Mouse (Mus musculus): ENCODE measurements at regions not wholly inside any gene's neighbourhood (a gene's known extent, or its start where the extent isn't known, plus 50 kb on each side); places are given as distances from the start of the nearest gene placed in this dataset.

DNA sequence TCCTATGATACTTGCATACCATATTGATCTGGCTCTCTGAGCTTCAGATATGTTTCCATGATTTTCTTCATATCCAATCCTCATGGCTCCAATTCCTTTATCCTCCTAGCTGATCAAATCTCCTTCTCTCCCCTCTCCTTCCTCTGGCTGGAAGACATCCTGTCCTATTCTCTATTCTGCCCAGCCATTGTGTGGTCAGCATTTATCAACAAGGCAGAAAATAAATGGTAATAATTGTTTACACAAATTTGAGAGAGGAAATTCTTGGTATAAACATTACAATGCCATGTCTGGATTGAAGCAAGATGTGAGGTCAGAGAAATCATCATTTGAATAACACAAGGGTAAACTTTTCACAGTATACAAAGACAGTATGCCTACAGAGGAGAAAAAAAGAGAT is 158.2 kb downstream of the Naf1 start:
- no peak for ATAC-seq (replicated peaks; ENCODE audit: low FRiP score)
- Histone ChIP-seq H3K36me3 (ENCODE audit: control insufficient read depth, insufficient read depth, low read length) (no peaks in the 10 kb centered on the region), H3K27ac (ENCODE audit: low read depth, low read length) (no peak overlapping the region)

DNA sequence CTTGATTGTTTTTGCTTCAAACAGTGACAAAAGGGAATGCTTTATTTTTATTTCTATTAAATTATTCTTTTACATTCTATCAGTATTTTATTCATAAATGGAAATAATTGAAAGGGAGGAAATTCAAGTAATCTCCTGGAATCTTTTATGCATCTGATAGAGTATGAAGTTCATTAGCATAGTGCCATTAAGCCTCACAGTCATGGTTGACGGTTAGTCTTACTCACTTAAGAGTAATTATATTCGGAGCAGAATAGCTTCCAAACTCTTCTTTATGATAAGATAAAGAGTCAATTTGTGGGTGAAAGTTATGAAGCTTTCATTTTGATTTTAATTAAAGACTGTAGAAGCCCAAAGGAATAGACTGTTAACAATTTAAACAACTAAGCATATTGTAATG is 172.8 kb downstream of the Naf1 start:
- Histone ChIP-seq H3K9me3 (ENCODE audit: control insufficient read depth, low read length) (no peaks in the 10 kb centered on the region), H3K9ac (ENCODE audit: low read length) (no peak overlapping the region), H3K27me3 (ENCODE audit: control insufficient read depth, insufficient read depth, low read length) (no peaks in the 10 kb centered on the region), H3K4me2 (ENCODE audit: low read depth, low read length, severe bottlenecking) (no peak overlapping the region), H3K4me3 (ENCODE audit: low read depth, low read length) (no peak overlapping the region), H3K36me3 (ENCODE audit: control insufficient read depth, insufficient read depth, low read length) (no peaks in the 10 kb centered on the region), H3K27ac (ENCODE audit: low read depth, low read length) (no peak overlapping the region), H3K4me1 (replicated peaks; ENCODE audit: control insufficient read depth, insufficient read depth, low read length) (no peaks in the 10 kb centered on the region)
- ATAC-seq (replicated peaks; ENCODE audit: low FRiP score) (no peak), DNase-seq (ENCODE audit: low spot score) (no peak)
- WGBS: 75% methylated on average over 2 of the region's 2 CpGs

More for the DNA sequence above, 158.2 kb downstream of the Naf1 start:
- H3K27me3 ChIP-seq (ENCODE audit: control insufficient read depth, insufficient read depth, low read length): no peaks in the 10 kb centered on the region
- H3K4me3 ChIP-seq (ENCODE audit: low read depth, low read length): no peak overlapping the region
- H3K9ac ChIP-seq (ENCODE audit: low read length): no peak overlapping the region
- H3K4me1 ChIP-seq (replicated peaks; ENCODE audit: control insufficient read depth, insufficient read depth, low read length): no peaks in the 10 kb centered on the region
- H3K9me3 ChIP-seq (ENCODE audit: control insufficient read depth, low read length): no peaks in the 10 kb centered on the region
- no peak overlapping the region for H3K4me2 ChIP-seq (ENCODE audit: low read depth, low read length, severe bottlenecking)
- DNase-seq (ENCODE audit: low spot score): no peak

GRCm38 (mm10) chr8:67061506-67061905 is 201.5 kb downstream of the Naf1 start:
- no peaks in the 10 kb centered on the region for H3K27me3 ChIP-seq (ENCODE audit: control insufficient read depth, insufficient read depth, low read length)

DNA sequence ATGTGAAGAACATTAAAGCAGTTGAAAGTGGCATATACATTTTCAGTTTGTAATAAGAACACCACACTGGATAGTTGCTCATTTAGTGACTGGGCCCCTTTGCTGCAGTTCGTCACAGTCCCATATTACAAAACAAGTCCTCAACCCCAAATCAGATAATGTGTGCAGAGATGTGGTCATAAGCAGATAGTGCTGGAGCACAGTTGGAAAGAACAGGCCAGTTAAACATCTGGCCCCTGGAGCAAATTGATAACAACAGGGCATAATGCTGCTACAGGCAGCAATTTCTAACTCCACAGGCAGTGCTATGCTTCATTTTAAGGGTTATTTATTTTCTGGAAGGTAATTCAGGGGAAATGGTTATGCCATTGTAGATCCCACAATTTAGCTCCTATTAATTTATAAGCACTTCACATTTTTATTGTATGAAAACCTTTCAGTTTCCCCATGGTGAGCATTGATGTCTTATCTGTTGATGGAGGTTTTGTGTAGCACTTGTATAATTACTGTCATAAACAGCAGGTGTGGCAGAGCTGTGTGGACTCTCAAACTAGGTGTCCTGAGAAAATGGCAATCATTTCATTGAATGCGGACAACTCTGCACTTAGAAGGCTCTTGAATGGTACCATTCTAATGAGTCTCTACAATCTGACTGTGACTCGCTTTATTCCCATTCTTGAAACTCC is 208.2 kb downstream of the Naf1 start:
- H3K36me3 ChIP-seq (ENCODE audit: control insufficient read depth, insufficient read depth, low read length): no peaks in the 10 kb centered on the region
- WGBS: 91% methylated on average over 3 of the region's 3 CpGs

More at GRCm38 (mm10) chr8:67061506-67061905, 201.5 kb downstream of the Naf1 start:
- H3K4me1 ChIP-seq (replicated peaks; ENCODE audit: control insufficient read depth, insufficient read depth, low read length): no peaks in the 10 kb centered on the region
- no peak overlapping the region for H3K27ac ChIP-seq (ENCODE audit: low read depth, low read length)
- H3K9me3 ChIP-seq (ENCODE audit: control insufficient read depth, low read length): no peaks in the 10 kb centered on the region
- H3K4me2 ChIP-seq (ENCODE audit: low read depth, low read length, severe bottlenecking): no peak overlapping the region
- no peak overlapping the region for H3K4me3 ChIP-seq (ENCODE audit: low read depth, low read length)
- H3K9ac ChIP-seq (ENCODE audit: low read length): no peak overlapping the region
- DNase-seq (ENCODE audit: low spot score) (no peak), ATAC-seq (replicated peaks; ENCODE audit: low FRiP score) (no peak)
- 86% methylated on average over 2 of the region's 2 CpGs for WGBS
- H3K36me3 ChIP-seq (ENCODE audit: control insufficient read depth, insufficient read depth, low read length): no peaks in the 10 kb centered on the region

DNA sequence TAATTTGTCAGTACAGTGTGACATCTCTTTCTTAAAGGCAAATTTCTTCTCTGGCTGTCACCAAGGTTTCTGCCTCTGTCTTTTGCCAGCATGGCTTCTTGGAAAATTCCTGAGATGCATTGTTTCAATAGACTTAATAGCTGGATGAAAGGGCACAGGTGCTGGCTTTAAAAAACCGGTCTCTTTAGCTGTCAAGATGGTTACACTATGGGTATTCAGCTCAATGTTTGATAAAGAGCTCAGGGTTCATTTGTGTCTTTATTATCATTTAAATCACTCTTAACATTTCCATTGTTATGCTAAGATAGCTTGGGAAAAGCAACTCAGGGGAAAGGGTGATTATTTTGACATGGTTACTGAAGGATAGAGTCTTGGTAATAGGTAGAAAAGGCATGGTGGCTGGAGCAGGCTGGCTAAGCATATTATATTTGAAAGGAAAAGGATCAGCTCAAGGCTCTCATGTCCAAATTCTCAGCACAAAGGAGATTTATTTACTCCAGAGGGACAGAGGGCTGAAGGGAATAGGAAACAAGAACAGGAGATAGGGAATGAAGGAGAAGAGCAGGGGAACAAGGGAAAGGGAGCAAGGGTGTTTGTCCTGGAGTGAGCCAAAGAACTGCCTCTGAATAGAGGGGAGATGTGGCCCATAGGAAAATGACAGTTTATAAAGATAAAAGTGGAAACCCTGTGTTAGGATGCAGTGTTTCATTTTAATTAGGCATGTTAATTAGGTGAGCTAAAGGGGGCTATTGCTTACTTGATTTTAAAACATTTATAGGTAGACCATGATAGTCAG is 226.4 kb downstream of the Naf1 start:
- Histone ChIP-seq H3K4me1 (replicated peaks; ENCODE audit: control insufficient read depth, insufficient read depth, low read length) (no peaks in the 10 kb centered on the region), H3K27me3 (ENCODE audit: control insufficient read depth, insufficient read depth, low read length) (no peaks in the 10 kb centered on the region), H3K4me2 (ENCODE audit: low read depth, low read length, severe bottlenecking) (no peak overlapping the region), H3K27ac (ENCODE audit: low read depth, low read length) (no peak overlapping the region), H3K36me3 (ENCODE audit: control insufficient read depth, insufficient read depth, low read length) (no peaks in the 10 kb centered on the region), H3K4me3 (ENCODE audit: low read depth, low read length) (no peak overlapping the region), H3K9me3 (ENCODE audit: control insufficient read depth, low read length) (no peaks in the 10 kb centered on the region), H3K9ac (ENCODE audit: low read length) (no peak overlapping the region)
- ATAC-seq (replicated peaks; ENCODE audit: low FRiP score) (peak; percentile 65), DNase-seq (ENCODE audit: low spot score) (no peak)
- 10% methylated on average over 1 of the region's 1 CpGs for WGBS

More for the DNA sequence above, 208.2 kb downstream of the Naf1 start:
- Histone ChIP-seq H3K27ac (ENCODE audit: low read depth, low read length) (no peak overlapping the region), H3K9ac (ENCODE audit: low read length) (no peak overlapping the region), H3K4me2 (ENCODE audit: low read depth, low read length, severe bottlenecking) (no peak overlapping the region), H3K4me1 (replicated peaks; ENCODE audit: control insufficient read depth, insufficient read depth, low read length) (no peaks in the 10 kb centered on the region), H3K27me3 (ENCODE audit: control insufficient read depth, insufficient read depth, low read length) (no peaks in the 10 kb centered on the region), H3K4me3 (ENCODE audit: low read depth, low read length) (no peak overlapping the region), H3K9me3 (ENCODE audit: control insufficient read depth, low read length) (no peaks in the 10 kb centered on the region)
- ATAC-seq (replicated peaks; ENCODE audit: low FRiP score): no peak
- no peak for DNase-seq (ENCODE audit: low spot score)

All from forebrain, embryonic 11.5 days (tissue).